Mouse (Mus musculus) thymus, adult 2 months (tissue): ENCODE data around the gene Trip11. TPM values are rescaled to one million over a fixed set of nuclear protein-coding genes. Genes with fewer than 3 reads are reported as not detected.
A peak's percentile ranks its signal among the peaks of the same experiment; 100 is the strongest.

Experiments
- DNase-seq: peaks from one replicate; pipeline ENCODE4 v3.0.0; 2021
- H3K27ac ChIP-seq: fragments of 200-500 bp; 2 replicates; pipeline ENCODE4 v1.5.1; 2012; ENCODE audit warnings: low read length, control low read depth; ENCODE audit not compliant: control insufficient read depth, insufficient read depth
- H3K27me3 ChIP-seq: fragments of 200-500 bp; 2 replicates; pipeline ENCODE4 v1.6.1; 2012; ENCODE audit warnings: mild to moderate bottlenecking, low read length, moderate library complexity, mixed read lengths; ENCODE audit not compliant: control insufficient read depth, insufficient read depth
- H3K36me3 ChIP-seq: fragments of 200-500 bp; 2 replicates; pipeline ENCODE4 v1.6.1; 2012; ENCODE audit warnings: mild to moderate bottlenecking, low read length, moderate library complexity; ENCODE audit not compliant: control insufficient read depth, insufficient read depth
- H3K4me1 ChIP-seq: fragments of 200-500 bp; replicated peaks from 2 replicates; pipeline ENCODE4 v1.6.1; 2012; ENCODE audit warnings: low read length; ENCODE audit not compliant: control insufficient read depth, insufficient read depth
- H3K4me3 ChIP-seq: fragments of 200-500 bp; 2 replicates; pipeline ENCODE4 v1.5.1; 2012; ENCODE audit warnings: mild to moderate bottlenecking, low read length, control low read depth, moderate library complexity; ENCODE audit not compliant: control insufficient read depth, insufficient read depth
- CTCF ChIP-seq: fragments of 200-500 bp; IDR thresholded peaks from 2 replicates; pipeline ENCODE4 v1.5.1; 2012; ENCODE audit warnings: mild to moderate bottlenecking, control low read depth, low read length, moderate library complexity, borderline replicate concordance; ENCODE audit not compliant: control insufficient read depth, poor library complexity, insufficient read depth; ENCODE audit errors: extremely low read depth
- POLR2A ChIP-seq: fragments of 200-500 bp; IDR thresholded peaks from 2 replicates; pipeline ENCODE4 v1.6.1; 2012; ENCODE audit warnings: mild to moderate bottlenecking, low read length, control low read depth, moderate library complexity; ENCODE audit not compliant: control insufficient read depth, poor library complexity, insufficient read depth; ENCODE audit errors: extremely low read depth
- WGBS: fragments of 180-500 bp; shearing (Covaris S2); methylation state at CpG from one replicate; pipeline ENCODE4 v1.1.7; 2018; 5-methylcytosine and 5-hydroxymethylcytosine counted together
- polyA plus RNA-seq: library from polyadenylated mRNA; depleted of rRNA; stranded (reverse); fragments of >200 nt; gene quantifications from 2 replicates; pipeline ENCODE4 v1.2.3, GENCODE M21; 2012

Trip11 gene
- polyA plus RNA-seq, 1 experiment = 6.4 TPM

- Histone ChIP-seq H3K27ac (no peak overlapping the region), H3K36me3 (no peaks in the 10 kb centered on the region), H3K27me3 (peaks cover 3% of the 10 kb centered on the region; the same call in 1 of the 2 replicates), H3K4me1 (peaks cover 10% of the 10 kb centered on the region; the same call in 1 of the 2 replicates), H3K4me3 (no peak overlapping the region)
- 4% methylated on average over 3 of the region's 3 CpGs for WGBS
- no peak for DNase-seq
- TF ChIP-seq POLR2A (no peak), CTCF (no peak)
Observed at GRCm38 (mm10) chr12:101821596-101821995, 91.5 kb downstream of the Trip11 start.

GRCm38 (mm10) chr12:101819570-101819969 lies 93.5 kb downstream of the Trip11 start:
- Histone ChIP-seq H3K27ac (no peak overlapping the region), H3K27me3 (peaks cover 3% of the 10 kb centered on the region; the same call in 1 of the 2 replicates), H3K4me3 (no peak overlapping the region), H3K4me1 (peaks cover 10% of the 10 kb centered on the region; the same call in 1 of the 2 replicates), H3K36me3 (no peaks in the 10 kb centered on the region)
- no peak for TF ChIP-seq POLR2A
- 41% methylated on average over 9 of the region's 9 CpGs for WGBS
- DNase-seq = no peak

GRCm38 (mm10) chr12:101818608-101819370 lies 94.3 kb downstream of the Trip11 start, which contains the start of gene Fbln5:
TSS of gene Fbln5 (minus strand) at chr12:101819055.
- Histone ChIP-seq H3K4me1 (peaks cover 10% of the 10 kb centered on the region; the same call in 1 of the 2 replicates), H3K36me3 (no peaks in the 10 kb centered on the region), H3K4me3 (peak within 1 kb of the TSS; percentile 13), H3K27ac (no peak within 1 kb of the TSS), H3K27me3 (peaks cover 3% of the 10 kb centered on the region; the same call in 1 of the 2 replicates)
- DNase-seq = peak; percentile 16
- TF ChIP-seq CTCF (no peak), POLR2A (no peak)
- 3% methylated on average over 46 of the region's 46 CpGs for WGBS

GRCm38 (mm10) chr12:101818246-101818607 lies 94.8 kb downstream of the Trip11 start:
- H3K4me1 ChIP-seq = peaks cover 10% of the 10 kb centered on the region; the same call in 1 of the 2 replicates
- no peak for TF ChIP-seq CTCF
- TF ChIP-seq POLR2A = no peak
- H3K27ac ChIP-seq = no peak overlapping the region
- H3K36me3 ChIP-seq = no peaks in the 10 kb centered on the region
- H3K4me3 ChIP-seq = no peak overlapping the region
- DNase-seq = no peak
- H3K27me3 ChIP-seq = peaks cover 3% of the 10 kb centered on the region; the same call in 1 of the 2 replicates
- WGBS = 27% methylated on average over 11 of the region's 11 CpGs

- WGBS = 51% methylated on average over 5 of the region's 5 CpGs
- Histone ChIP-seq H3K27ac (no peak overlapping the region), H3K36me3 (no peaks in the 10 kb centered on the region), H3K4me3 (no peak overlapping the region), H3K27me3 (peaks cover 3% of the 10 kb centered on the region; the same call in 1 of the 2 replicates), H3K4me1 (peaks cover 10% of the 10 kb centered on the region; the same call in 1 of the 2 replicates)
- TF ChIP-seq POLR2A = no peak
- no peak for DNase-seq
Observed at GRCm38 (mm10) chr12:101816810-101817209, 96.3 kb downstream of the Trip11 start.

- no peak for TF ChIP-seq CTCF
- no peak for TF ChIP-seq POLR2A
- Histone ChIP-seq H3K27ac (no peak overlapping the region), H3K4me3 (no peak overlapping the region), H3K36me3 (no peaks in the 10 kb centered on the region), H3K27me3 (peaks cover 3% of the 10 kb centered on the region; the same call in 1 of the 2 replicates), H3K4me1 (peaks cover 10% of the 10 kb centered on the region; the same call in 1 of the 2 replicates)
- 96% methylated on average over 6 of the region's 6 CpGs for WGBS
- DNase-seq = no peak
Observed at GRCm38 (mm10) chr12:101815796-101816195, 97.3 kb downstream of the Trip11 start.
